Mouse (Mus musculus) liver, postnatal 0 days (tissue): Measurements from ENCODE around the gene Zfp821.
"Not testable (repeated sequence)": the region's sequence is repeated elsewhere in the genome, so short reads cannot be mapped to it uniquely, and the experiment has no call there.

Source experiments
- CTCF ChIP-seq: sonication (generic); IDR thresholded peaks from 2 replicates; pipeline ENCODE4 v1.5.1; 2016; ENCODE audit warnings: antibody characterized with exemption, low read depth
- EP300 ChIP-seq: IDR thresholded peaks from 2 replicates; pipeline ENCODE4 v1.6.1; 2016; ENCODE audit warnings: antibody characterized with exemption, low read depth, mild to moderate bottlenecking

GRCm38 (mm10) chr8:109755554-109755953, 50.2 kb downstream of the Zfp821 start:
- TF ChIP-seq CTCF, EP300: not testable (repeated sequence)
